Mouse (Mus musculus) ES-E14 (cell line): ENCODE measurements around the gene 2410015M20Rik.
A peak's percentile ranks its signal among the peaks of the same experiment; 100 is the strongest.

ENCODE experiments used
- CHD2 ChIP-seq: IDR thresholded peaks from 2 replicates; pipeline ENCODE4 v1.6.1; 2014; ENCODE audit warnings: mild to moderate bottlenecking, low read depth, low read length, inconsistent platforms
- HCFC1 ChIP-seq: IDR thresholded peaks from 2 replicates; pipeline ENCODE4 v1.6.1; 2012; ENCODE audit warnings: low read length, inconsistent platforms, borderline replicate concordance; ENCODE audit not compliant: insufficient read depth
- MAFK ChIP-seq: IDR thresholded peaks from 2 replicates; pipeline ENCODE4 v1.6.1; 2014; ENCODE audit warnings: mild to moderate bottlenecking, low read depth, low read length, inconsistent platforms; ENCODE audit not compliant: insufficient read depth
- ZNF384 ChIP-seq: IDR thresholded peaks from 2 replicates; pipeline ENCODE4 v1.6.1; 2012; ENCODE audit warnings: low read depth, low read length, inconsistent platforms

DNA sequence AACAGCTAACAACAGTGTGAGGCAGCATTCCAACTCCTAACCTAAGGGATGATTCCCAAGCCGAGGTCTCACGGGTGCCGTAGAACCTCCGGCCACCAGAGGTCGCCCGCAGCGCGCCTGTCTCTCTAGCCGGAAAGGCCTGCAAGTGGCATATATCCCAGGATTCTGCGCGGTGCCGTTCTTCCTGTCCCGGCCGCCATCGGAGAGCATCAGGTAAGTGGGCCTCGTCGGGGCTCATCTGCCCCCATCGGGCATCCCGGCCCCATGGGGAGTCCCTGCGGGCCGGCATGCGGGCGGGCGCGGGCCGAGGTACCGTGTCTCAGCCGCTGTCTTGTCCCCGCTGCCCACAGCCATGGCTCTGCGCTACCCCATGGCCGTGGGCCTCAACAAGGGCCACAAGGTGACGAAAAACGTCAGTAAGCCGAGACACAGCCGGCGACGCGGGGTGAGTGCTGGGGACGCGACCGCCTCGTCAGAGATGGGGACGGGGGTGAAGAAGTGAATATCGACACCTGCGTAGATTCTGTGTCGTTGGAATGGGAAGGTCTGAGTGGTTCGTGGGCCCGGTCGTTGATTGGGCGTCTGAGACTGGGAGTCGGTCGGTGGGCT, 3.8 kb upstream of the 2410015M20Rik start, which contains the start of gene Rpl36:
- TF ChIP-seq HCFC1: peak; percentile 67; the same call in 1 of the 2 replicates
- TF ChIP-seq ZNF384: no peak
- TF ChIP-seq CHD2: no peak
- no peak for TF ChIP-seq MAFK
